Mouse (Mus musculus) ovary, postnatal 36 days (tissue): Measurements from ENCODE around the gene Ywhae.
A peak's percentile ranks its signal among the peaks of the same experiment; 100 is the strongest.

Experiments used
- DNase-seq: peaks from one replicate; pipeline ENCODE4 v3.0.0; 2022; ENCODE audit warnings: low spot score, mixed read lengths

The Ywhae gene

GRCm38 (mm10) chr11:75737806-75738476 is 5.3 kb downstream of the Ywhae start:
- DNase-seq = no peak

- no peak for DNase-seq
These were observed 5.8 kb downstream of the Ywhae start for GRCm38 (mm10) chr11:75738477-75738821.

GRCm38 (mm10) chr11:75740204-75740603 is 7.5 kb downstream of the Ywhae start:
- DNase-seq = no peak

GRCm38 (mm10) chr11:75741615-75742014 is 8.9 kb downstream of the Ywhae start:
- DNase-seq = no peak

- no peak for DNase-seq
These were observed 12.1 kb downstream of the Ywhae start for GRCm38 (mm10) chr11:75744761-75745160.

- no peak for DNase-seq
These were observed 17.9 kb downstream of the Ywhae start for GRCm38 (mm10) chr11:75750537-75750936.

- no peak for DNase-seq
These were observed 18.4 kb downstream of the Ywhae start for GRCm38 (mm10) chr11:75751082-75751481.

GRCm38 (mm10) chr11:75756687-75757086 is 24.0 kb downstream of the Ywhae start:
- no peak for DNase-seq

- no peak for DNase-seq
These were observed 25.9 kb downstream of the Ywhae start for GRCm38 (mm10) chr11:75758553-75758952.

GRCm38 (mm10) chr11:75760785-75761184 is 28.1 kb downstream of the Ywhae start:
- DNase-seq = no peak

- DNase-seq = no peak
These were observed 30.0 kb downstream of the Ywhae start for GRCm38 (mm10) chr11:75762708-75763107.

- no peak for DNase-seq
These were observed 31.9 kb downstream of the Ywhae start for GRCm38 (mm10) chr11:75764521-75765023.

- no peak for DNase-seq
These were observed 32.5 kb downstream of the Ywhae start for GRCm38 (mm10) chr11:75765161-75765560.

GRCm38 (mm10) chr11:75767014-75767413 is 34.3 kb downstream of the Ywhae start:
- DNase-seq = no peak

- DNase-seq = no peak
These were observed 35.7 kb downstream of the Ywhae start for GRCm38 (mm10) chr11:75768091-75768989.

GRCm38 (mm10) chr11:75769206-75769605 is 36.5 kb downstream of the Ywhae start:
- peak; percentile 83 for DNase-seq

- no peak for DNase-seq
These were observed 39.9 kb downstream of the Ywhae start for GRCm38 (mm10) chr11:75772562-75772961.

GRCm38 (mm10) chr11:75775919-75776318 is 43.2 kb downstream of the Ywhae start:
- no peak for DNase-seq

- DNase-seq = peak; percentile 65
These were observed 49.2 kb downstream of the Ywhae start for GRCm38 (mm10) chr11:75781919-75782318.

GRCm38 (mm10) chr11:75783799-75784198 is 51.1 kb downstream of the Ywhae start:
- DNase-seq = no peak

- no peak for DNase-seq
These were observed 53.2 kb downstream of the Ywhae start for GRCm38 (mm10) chr11:75785897-75786296.

- no peak for DNase-seq
These were observed 59.9 kb downstream of the Ywhae start for GRCm38 (mm10) chr11:75792535-75792934.

- no peak for DNase-seq
These were observed 60.7 kb downstream of the Ywhae start for GRCm38 (mm10) chr11:75793351-75793750.
